Mouse (Mus musculus) liver, embryonic 14.5 days (tissue): ENCODE data around the gene B3galt1. TPM values are rescaled to one million over a fixed set of nuclear protein-coding genes. Genes with fewer than 3 reads are reported as not detected.

Experiments used
- ATAC-seq: fragments of 200-750 bp; cut with Nextera tagmentation; 2 replicates; pipeline ENCODE4 v1.8.0; 2017; ENCODE audit warnings: moderate number of reproducible peaks, mild to moderate bottlenecking, moderate library complexity; ENCODE audit not compliant: insufficient read depth
- DNase-seq, 3 experiments: peaks; one replicate each; pipeline ENCODE4 v3.0.0-alpha.2; 2012 to 2013; ENCODE audit warnings: low read depth in 3 of 3, low spot score in 3 of 3
- H3K27ac ChIP-seq: fragments of 300-500 bp; sonication (generic); 2 replicates; pipeline ENCODE4 v1.5.1; 2014; ENCODE audit warnings: moderate library complexity, mild to moderate bottlenecking, control low read depth, inconsistent platforms
- H3K27me3 ChIP-seq: fragments of 300-500 bp; sonication (generic); 2 replicates; pipeline ENCODE4 v1.6.1; 2014; ENCODE audit warnings: mild to moderate bottlenecking, low read length, moderate library complexity; ENCODE audit not compliant: control insufficient read depth, insufficient read depth
- H3K36me3 ChIP-seq: fragments of 300-500 bp; sonication (generic); replicated peaks from 2 replicates; pipeline ENCODE4 v1.6.1; 2014; ENCODE audit warnings: low read depth; ENCODE audit not compliant: control insufficient read depth, insufficient read depth
- H3K4me1 ChIP-seq, 2 experiments: fragments of 200-500 bp in 1 of 2; fragments of 300-500 bp in 1 of 2; sonication (generic) in 1 of 2; replicated peaks; 2 replicates each; pipeline ENCODE4 v1.6.1; 2012 to 2014; ENCODE audit warnings: antibody characterized with exemption in 1 of 2, inconsistent platforms in 1 of 2, low read length in 1 of 2; ENCODE audit not compliant: control insufficient read depth in 2 of 2, insufficient read depth in 2 of 2
- H3K4me2 ChIP-seq: fragments of 300-500 bp; sonication (generic); 2 replicates; pipeline ENCODE4 v1.6.1; 2014; ENCODE audit warnings: low read depth, mild to moderate bottlenecking, control low read depth, moderate library complexity
- H3K4me3 ChIP-seq, 2 experiments: fragments of 200-500 bp in 1 of 2; fragments of 300-500 bp in 1 of 2; sonication (generic) in 1 of 2; 2 replicates each; pipeline ENCODE4 v1.5.1; 2012 to 2014; ENCODE audit warnings: low read depth in 2 of 2, low read length in 2 of 2, mild to moderate bottlenecking in 2 of 2, control low read depth in 1 of 2, inconsistent platforms in 1 of 2, moderate library complexity in 1 of 2; ENCODE audit not compliant: insufficient read depth in 1 of 2
- H3K9ac ChIP-seq: fragments of 300-500 bp; sonication (generic); replicated peaks from 2 replicates; pipeline ENCODE4 v1.6.1; 2014; ENCODE audit warnings: mild to moderate bottlenecking, control low read depth, moderate library complexity
- H3K9me3 ChIP-seq: fragments of 300-500 bp; sonication (generic); 2 replicates; pipeline ENCODE4 v1.6.1; 2016; ENCODE audit warnings: low read length, mixed read lengths; ENCODE audit not compliant: control insufficient read depth
- CTCF ChIP-seq: IDR thresholded peaks from 2 replicates; pipeline ENCODE4 v1.5.1; 2016; ENCODE audit warnings: antibody characterized with exemption, low read depth, control low read depth
- EP300 ChIP-seq: IDR thresholded peaks from 2 replicates; pipeline ENCODE4 v1.6.1; 2016; ENCODE audit warnings: antibody characterized with exemption, low read depth
- WGBS: fragments of 180-500 bp; shearing (Covaris S2); extraction: QIAGEN DNeasy Blood & Tissue Kit; methylation state at CpG from one replicate; pipeline ENCODE4 v1.1.7; 2014; ENCODE audit not compliant: insufficient replicate concordance; 5-methylcytosine and 5-hydroxymethylcytosine counted together
- polyA plus RNA-seq, 2 experiments: library from polyadenylated mRNA; depleted of rRNA in 1 of 2; stranded (reverse) in 1 of 2; unstranded in 1 of 2; fragments of >200 nt; fragmentation: Nextera tagmentation in 1 of 2; extraction: Ambion mirVana in 1 of 2; gene quantifications; 2 replicates each; pipeline versions ENCODE4 v1.2.1 to v1.2.3; 2012 to 2014

The B3galt1 gene
- polyA plus RNA-seq, 2 experiments: 0.03 to 0.23 TPM

GRCm38 (mm10) chr2:68028811-68029210, 463.1 kb downstream of the B3galt1 start:
- no peak overlapping the region for H3K27ac ChIP-seq
- no peak for ATAC-seq
- no peak for TF ChIP-seq EP300
- no peak for TF ChIP-seq CTCF

DNA sequence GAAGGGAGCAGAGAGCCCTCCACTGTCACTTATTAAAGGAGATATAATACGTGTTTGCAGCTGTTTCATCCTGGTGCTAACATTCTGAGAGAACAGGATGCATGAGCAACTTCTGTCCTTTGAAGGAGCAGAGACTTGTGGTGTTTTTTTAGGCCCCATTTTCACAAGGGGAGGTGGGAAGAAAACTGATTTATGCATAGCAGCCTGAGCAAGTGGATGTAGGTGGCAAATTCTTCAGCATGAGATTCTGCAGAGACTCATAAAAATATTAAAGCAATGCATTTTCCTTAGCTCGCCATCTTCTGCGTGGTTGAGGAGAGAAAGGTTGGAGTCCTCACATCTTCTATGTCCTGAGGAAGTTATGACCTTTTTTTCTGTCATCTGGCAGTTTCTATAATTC, 469.0 kb downstream of the B3galt1 start:
- TF ChIP-seq EP300 (no peak), CTCF (no peak)
- WGBS: 46% methylated on average over 3 of the region's 3 CpGs

More at GRCm38 (mm10) chr2:68028811-68029210, 463.1 kb downstream of the B3galt1 start:
- H3K4me3 ChIP-seq: no peak overlapping the region
- no peaks in the 10 kb centered on the region for H3K36me3 ChIP-seq
- H3K4me2 ChIP-seq: no peak overlapping the region
- H3K4me1 ChIP-seq: no peaks in the 10 kb centered on the region
- H3K9me3 ChIP-seq: no peaks in the 10 kb centered on the region
- no peaks in the 10 kb centered on the region for H3K27me3 ChIP-seq
- 64% methylated on average over 2 of the region's 2 CpGs for WGBS
- no peak for DNase-seq
- no peak overlapping the region for H3K9ac ChIP-seq

DNA sequence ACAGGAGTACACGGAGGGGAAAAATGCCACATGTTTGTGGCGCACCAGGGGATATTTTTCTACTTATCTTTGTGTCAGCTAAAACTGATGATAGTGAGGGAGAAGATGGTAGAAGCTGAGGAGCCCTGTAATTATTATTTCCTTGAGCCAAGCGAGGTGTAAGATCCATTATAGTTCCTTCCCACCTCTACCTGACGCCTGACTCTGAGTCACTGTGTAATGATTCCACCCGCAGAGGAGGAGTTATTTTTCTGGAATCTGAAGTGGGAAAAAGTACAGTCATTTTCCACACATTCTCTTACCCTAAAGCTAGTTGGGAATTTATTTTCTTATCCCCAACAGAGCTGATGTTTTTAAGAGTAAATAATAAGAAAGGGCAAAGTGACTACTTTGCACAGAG, 475.1 kb downstream of the B3galt1 start:
- 62% methylated on average over 5 of the region's 5 CpGs for WGBS
- Histone ChIP-seq H3K9me3 (no peaks in the 10 kb centered on the region), H3K4me3 (no peak overlapping the region), H3K4me2 (no peak overlapping the region), H3K27me3 (no peaks in the 10 kb centered on the region), H3K9ac (no peak overlapping the region), H3K4me1 (no peaks in the 10 kb centered on the region), H3K27ac (no peak overlapping the region), H3K36me3 (no peaks in the 10 kb centered on the region)
- ATAC-seq (no peak), DNase-seq (no peak)
- no peak for TF ChIP-seq CTCF
- no peak for TF ChIP-seq EP300

More for the DNA sequence above, 469.0 kb downstream of the B3galt1 start:
- DNase-seq: no peak
- H3K4me3 ChIP-seq: no peak overlapping the region
- no peak for ATAC-seq
- H3K27ac ChIP-seq: no peak overlapping the region
- no peaks in the 10 kb centered on the region for H3K36me3 ChIP-seq
- H3K9me3 ChIP-seq: no peaks in the 10 kb centered on the region
- no peak overlapping the region for H3K9ac ChIP-seq
- H3K4me1 ChIP-seq: no peaks in the 10 kb centered on the region
- H3K4me2 ChIP-seq: no peak overlapping the region
- no peaks in the 10 kb centered on the region for H3K27me3 ChIP-seq

DNA sequence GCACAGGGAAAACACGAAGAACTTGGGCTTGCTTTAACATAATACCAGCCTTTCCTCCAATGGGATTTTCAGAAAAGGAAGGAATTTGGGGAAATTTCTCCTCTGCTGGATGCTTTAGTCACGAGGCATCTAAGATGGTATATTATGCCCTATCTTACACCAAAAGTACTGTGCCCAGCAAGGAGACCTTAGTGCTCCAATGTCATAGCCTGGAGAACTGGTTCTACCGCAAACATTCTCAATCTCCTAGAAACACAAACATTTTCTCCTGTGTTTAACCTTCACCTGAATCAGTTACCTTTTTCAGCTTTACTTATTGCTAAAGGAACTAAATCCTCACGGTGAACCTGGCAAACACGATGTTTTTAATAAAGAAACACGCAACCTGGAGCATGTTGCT, 486.8 kb downstream of the B3galt1 start:
- Histone ChIP-seq H3K27me3 (no peaks in the 10 kb centered on the region), H3K4me3 (no peak overlapping the region), H3K9ac (no peak overlapping the region), H3K4me2 (no peak overlapping the region), H3K9me3 (no peaks in the 10 kb centered on the region), H3K4me1 (no peaks in the 10 kb centered on the region), H3K36me3 (no peaks in the 10 kb centered on the region), H3K27ac (no peak overlapping the region)
- WGBS: 47% methylated on average over 6 of the region's 6 CpGs
- no peak for TF ChIP-seq EP300
- no peak for TF ChIP-seq CTCF
- ATAC-seq (no peak), DNase-seq (no peak)

GRCm38 (mm10) chr2:68053243-68053642, 487.6 kb downstream of the B3galt1 start:
- Histone ChIP-seq H3K27ac (no peak overlapping the region), H3K4me1 (no peaks in the 10 kb centered on the region), H3K9ac (no peak overlapping the region), H3K4me2 (no peak overlapping the region), H3K4me3 (no peak overlapping the region), H3K27me3 (no peaks in the 10 kb centered on the region), H3K9me3 (no peaks in the 10 kb centered on the region), H3K36me3 (no peaks in the 10 kb centered on the region)
- ATAC-seq (no peak), DNase-seq (no peak)
- WGBS: 48% methylated on average over 3 of the region's 3 CpGs
- TF ChIP-seq EP300 (no peak), CTCF (no peak)

GRCm38 (mm10) chr2:68061341-68061740, 495.7 kb downstream of the B3galt1 start:
- DNase-seq: no peak
- H3K9me3 ChIP-seq: no peaks in the 10 kb centered on the region
- no peaks in the 10 kb centered on the region for H3K27me3 ChIP-seq
- no peak overlapping the region for H3K4me3 ChIP-seq
- 65% methylated on average over 4 of the region's 4 CpGs for WGBS
- no peaks in the 10 kb centered on the region for H3K4me1 ChIP-seq
- TF ChIP-seq EP300: no peak
- TF ChIP-seq CTCF: no peak
- H3K9ac ChIP-seq: no peak overlapping the region
- H3K36me3 ChIP-seq: no peaks in the 10 kb centered on the region
- no peak overlapping the region for H3K27ac ChIP-seq
- H3K4me2 ChIP-seq: no peak overlapping the region
- ATAC-seq: no peak
